Mouse (Mus musculus) heart, postnatal 0 days (tissue): ENCODE measurements at regions not wholly inside any gene's neighbourhood (a gene's known extent, or its start where the extent isn't known, plus 50 kb on each side); places are given as distances from the start of the nearest gene placed in this dataset.

Source experiments
- ATAC-seq: fragments of 200-750 bp; cut with Nextera tagmentation; 2 replicates; pipeline ENCODE4 v1.8.0; 2017; ENCODE audit warnings: low read depth, moderate number of reproducible peaks, moderate library complexity; ENCODE audit not compliant: insufficient read depth
- DNase-seq: peaks from one replicate; pipeline ENCODE4 v3.0.0-alpha.2; 2016; ENCODE audit warnings: low spot score
- H3K27ac ChIP-seq: fragments of 300-500 bp; sonication (generic); 2 replicates; pipeline ENCODE4 v1.5.1; 2014; ENCODE audit warnings: low read depth, mild to moderate bottlenecking
- H3K27me3 ChIP-seq: fragments of 300-500 bp; sonication (generic); 2 replicates; pipeline ENCODE4 v1.6.1; 2014; ENCODE audit warnings: low read length, mixed read lengths; ENCODE audit not compliant: control insufficient read depth, insufficient read depth
- H3K36me3 ChIP-seq: fragments of 300-500 bp; sonication (generic); replicated peaks from 2 replicates; pipeline ENCODE4 v1.6.1; 2014; ENCODE audit warnings: low read length, mixed read lengths; ENCODE audit not compliant: control insufficient read depth, insufficient read depth
- H3K4me1 ChIP-seq: fragments of 300-500 bp; sonication (generic); 2 replicates; pipeline ENCODE4 v1.6.1; 2014; ENCODE audit warnings: antibody characterized with exemption; ENCODE audit not compliant: control insufficient read depth, insufficient read depth
- H3K4me2 ChIP-seq: fragments of 300-500 bp; sonication (generic); 2 replicates; pipeline ENCODE4 v1.6.1; 2014; ENCODE audit warnings: low read depth, mild to moderate bottlenecking, low read length, moderate library complexity
- H3K4me3 ChIP-seq: fragments of 300-500 bp; sonication (generic); 2 replicates; pipeline ENCODE4 v1.5.1; 2014; ENCODE audit warnings: low read depth, low read length
- H3K9ac ChIP-seq: fragments of 300-500 bp; sonication (generic); replicated peaks from 2 replicates; pipeline ENCODE4 v1.6.1; 2014; ENCODE audit warnings: low read depth, low read length, mixed read lengths
- H3K9me3 ChIP-seq: fragments of 300-500 bp; sonication (generic); replicated peaks from 2 replicates; pipeline ENCODE4 v1.6.1; 2016; ENCODE audit warnings: low read length; ENCODE audit not compliant: control insufficient read depth
- CTCF ChIP-seq: IDR thresholded peaks from 2 replicates; pipeline ENCODE4 v1.5.1; 2016; ENCODE audit warnings: antibody characterized with exemption, control low read depth, low read depth
- EP300 ChIP-seq: IDR thresholded peaks from 2 replicates; pipeline ENCODE4 v1.6.1; 2016; ENCODE audit warnings: antibody characterized with exemption, low read depth
- WGBS: fragments of 180-500 bp; shearing (Covaris S2); extraction: QIAGEN DNeasy Blood & Tissue Kit; methylation state at CpG from one replicate; pipeline ENCODE4 v1.1.7; 2014; 5-methylcytosine and 5-hydroxymethylcytosine counted together

- 24% methylated on average over 3 of the region's 3 CpGs for WGBS
Measured at GRCm38 (mm10) chr10:24357636-24358035, 134.3 kb downstream of the Moxd1 start.

GRCm38 (mm10) chr10:24361424-24361823 lies 138.1 kb downstream of the Moxd1 start:
- DNase-seq (no peak), ATAC-seq (no peak)
- 76% methylated on average over 3 of the region's 3 CpGs for WGBS

More at GRCm38 (mm10) chr10:24357636-24358035, 134.3 kb downstream of the Moxd1 start:
- Histone ChIP-seq H3K4me1 (no peaks in the 10 kb centered on the region), H3K4me3 (no peak overlapping the region), H3K27me3 (no peaks in the 10 kb centered on the region), H3K9me3 (no peaks in the 10 kb centered on the region), H3K4me2 (no peak overlapping the region), H3K36me3 (no peaks in the 10 kb centered on the region), H3K9ac (no peak overlapping the region), H3K27ac (no peak overlapping the region)
- no peak for DNase-seq
- no peak for TF ChIP-seq EP300
- TF ChIP-seq CTCF, result no peak
- no peak for ATAC-seq

GRCm38 (mm10) chr10:24365369-24365768 lies 142.1 kb downstream of the Moxd1 start:
- H3K27ac ChIP-seq, result no peak overlapping the region
- H3K4me2 ChIP-seq, result no peak overlapping the region
- no peak for TF ChIP-seq EP300
- no peak for TF ChIP-seq CTCF
- H3K4me1 ChIP-seq, result no peaks in the 10 kb centered on the region
- no peaks in the 10 kb centered on the region for H3K27me3 ChIP-seq
- 69% methylated on average over 5 of the region's 5 CpGs for WGBS
- no peak for ATAC-seq
- no peak overlapping the region for H3K9ac ChIP-seq
- no peaks in the 10 kb centered on the region for H3K9me3 ChIP-seq
- no peak overlapping the region for H3K4me3 ChIP-seq
- no peak for DNase-seq
- H3K36me3 ChIP-seq, result no peaks in the 10 kb centered on the region

More at GRCm38 (mm10) chr10:24361424-24361823, 138.1 kb downstream of the Moxd1 start:
- TF ChIP-seq CTCF (no peak), EP300 (no peak)
- Histone ChIP-seq H3K4me1 (no peaks in the 10 kb centered on the region), H3K4me2 (no peak overlapping the region), H3K9me3 (no peaks in the 10 kb centered on the region), H3K9ac (no peak overlapping the region), H3K27me3 (no peaks in the 10 kb centered on the region), H3K4me3 (no peak overlapping the region), H3K36me3 (no peaks in the 10 kb centered on the region), H3K27ac (no peak overlapping the region)

GRCm38 (mm10) chr10:24367010-24367409 lies 143.7 kb downstream of the Moxd1 start:
- H3K4me3 ChIP-seq, result no peak overlapping the region
- H3K9ac ChIP-seq, result no peak overlapping the region
- no peak overlapping the region for H3K4me2 ChIP-seq
- H3K4me1 ChIP-seq, result no peaks in the 10 kb centered on the region
- no peaks in the 10 kb centered on the region for H3K36me3 ChIP-seq
- TF ChIP-seq CTCF (no peak), EP300 (no peak)
- DNase-seq, result no peak
- H3K9me3 ChIP-seq, result no peaks in the 10 kb centered on the region
- no peak overlapping the region for H3K27ac ChIP-seq
- no peak for ATAC-seq
- WGBS, result 74% methylated on average over 5 of the region's 5 CpGs
- H3K27me3 ChIP-seq, result no peaks in the 10 kb centered on the region

GRCm38 (mm10) chr10:24373957-24374356 lies 150.6 kb downstream of the Moxd1 start:
- Histone ChIP-seq H3K27ac (no peak overlapping the region; the same call in 1 of the 2 replicates), H3K9ac (no peak overlapping the region), H3K4me3 (no peak overlapping the region), H3K36me3 (no peaks in the 10 kb centered on the region), H3K4me1 (no peaks in the 10 kb centered on the region), H3K27me3 (no peaks in the 10 kb centered on the region), H3K4me2 (no peak overlapping the region), H3K9me3 (no peaks in the 10 kb centered on the region)
- 33% methylated on average over 6 of the region's 6 CpGs for WGBS
- no peak for TF ChIP-seq EP300
- TF ChIP-seq CTCF, result no peak
- no peak for ATAC-seq
- DNase-seq, result peak; percentile 17

- ATAC-seq, result no peak
- TF ChIP-seq CTCF, result no peak
- TF ChIP-seq EP300, result no peak
- Histone ChIP-seq H3K27ac (no peak overlapping the region), H3K4me3 (no peak overlapping the region), H3K4me2 (no peak overlapping the region), H3K36me3 (no peaks in the 10 kb centered on the region), H3K9me3 (no peaks in the 10 kb centered on the region), H3K4me1 (no peaks in the 10 kb centered on the region), H3K27me3 (no peaks in the 10 kb centered on the region), H3K9ac (no peak overlapping the region)
- WGBS, result 26% methylated on average over 5 of the region's 5 CpGs
- DNase-seq, result no peak
Measured at GRCm38 (mm10) chr10:24379291-24379690, 156.0 kb downstream of the Moxd1 start.
